Mouse (Mus musculus): ENCODE results near the gene Gen1. TPM values are rescaled to one million over a fixed set of nuclear protein-coding genes. Genes with fewer than 3 reads are reported as not detected.

The Gen1 gene
- polyA plus RNA-seq (2015; fragmentation: Nextera tagmentation; extraction: Ambion mirVana): 8.7 and 9.4 TPM in 2 replicates

GRCm38 (mm10) chr12:11265382-11266281 lies at the start of gene Gen1, which contains the start of gene Smc6:
TSS of gene Gen1 (minus strand) at chr12:11265801.
TSS of gene Smc6 (plus strand) at chr12:11265886.
- Histone ChIP-seq H3K9me3 (replicated peaks) (no peaks in the 10 kb centered on the region), H3K27me3 (no peaks in the 10 kb centered on the region), H3K4me2 (peak within 1 kb of the TSS; percentile 81), H3K27ac (replicated peaks) (peak within 1 kb of the TSS; percentile 96), H3K4me3 (replicated peaks) (peak within 1 kb of the TSS; percentile 95), H3K4me1 (replicated peaks) (peaks cover 33% of the 10 kb centered on the region), H3K9ac (peak within 1 kb of the TSS; percentile 96), H3K36me3 (replicated peaks) (peaks cover 5% of the 10 kb centered on the region; the same call in 1 of the 2 replicates)
- WGBS (ENCODE audit: insufficient replicate concordance): under 1% methylated on average over 78 of the region's 83 CpGs
- ATAC-seq (ENCODE audit: insufficient read depth): peak; percentile 98

- WGBS (ENCODE audit: insufficient replicate concordance): 58% methylated on average over 1 of the region's 1 CpGs
- Histone ChIP-seq H3K4me1 (replicated peaks) (no peaks in the 10 kb centered on the region), H3K9ac (no peak overlapping the region), H3K4me2 (no peak overlapping the region), H3K9me3 (replicated peaks) (no peaks in the 10 kb centered on the region), H3K36me3 (replicated peaks) (peaks cover 71% of the 10 kb centered on the region), H3K27me3 (no peaks in the 10 kb centered on the region), H3K27ac (replicated peaks) (no peak overlapping the region), H3K4me3 (replicated peaks) (no peak overlapping the region)
- ATAC-seq (ENCODE audit: insufficient read depth): no peak
Observed at GRCm38 (mm10) chr12:11313840-11314239, 48.2 kb upstream of the Gen1 start.

GRCm38 (mm10) chr12:11311106-11311505 lies 45.5 kb upstream of the Gen1 start:
- no peak overlapping the region for H3K9ac ChIP-seq
- no peak overlapping the region for H3K4me3 ChIP-seq (replicated peaks)
- ATAC-seq (ENCODE audit: insufficient read depth): no peak
- H3K9me3 ChIP-seq (replicated peaks): no peaks in the 10 kb centered on the region
- H3K36me3 ChIP-seq (replicated peaks): peaks cover 74% of the 10 kb centered on the region
- no peak overlapping the region for H3K4me2 ChIP-seq
- no peaks in the 10 kb centered on the region for H3K27me3 ChIP-seq
- 81% methylated on average over 2 of the region's 2 CpGs for WGBS (ENCODE audit: insufficient replicate concordance)
- no peak overlapping the region for H3K27ac ChIP-seq (replicated peaks)
- H3K4me1 ChIP-seq (replicated peaks): no peaks in the 10 kb centered on the region

GRCm38 (mm10) chr12:11306753-11307645 lies 41.4 kb upstream of the Gen1 start:
- no peaks in the 10 kb centered on the region for H3K9me3 ChIP-seq (replicated peaks)

GRCm38 (mm10) chr12:11300858-11301257 lies 35.3 kb upstream of the Gen1 start:
- no peak overlapping the region for H3K4me3 ChIP-seq (replicated peaks)
- no peaks in the 10 kb centered on the region for H3K27me3 ChIP-seq
- ATAC-seq (ENCODE audit: insufficient read depth): no peak
- H3K9me3 ChIP-seq (replicated peaks): no peaks in the 10 kb centered on the region
- 76% methylated on average over 1 of the region's 1 CpGs for WGBS (ENCODE audit: insufficient replicate concordance)
- H3K4me1 ChIP-seq (replicated peaks): no peaks in the 10 kb centered on the region
- peaks cover 68% of the 10 kb centered on the region for H3K36me3 ChIP-seq (replicated peaks)
- no peak overlapping the region for H3K4me2 ChIP-seq
- H3K27ac ChIP-seq (replicated peaks): no peak overlapping the region
- H3K9ac ChIP-seq: no peak overlapping the region

More at GRCm38 (mm10) chr12:11306753-11307645, 41.4 kb upstream of the Gen1 start:
- Histone ChIP-seq H3K27me3 (no peaks in the 10 kb centered on the region), H3K4me3 (replicated peaks) (no peak overlapping the region), H3K4me1 (replicated peaks) (no peaks in the 10 kb centered on the region), H3K9ac (no peak overlapping the region), H3K4me2 (no peak overlapping the region), H3K36me3 (replicated peaks) (peaks cover 79% of the 10 kb centered on the region), H3K27ac (replicated peaks) (no peak overlapping the region)
- 87% methylated on average over 8 of the region's 8 CpGs for WGBS (ENCODE audit: insufficient replicate concordance)
- no peak for ATAC-seq (ENCODE audit: insufficient read depth)

- Histone ChIP-seq H3K9ac (no peak overlapping the region), H3K27ac (replicated peaks) (no peak overlapping the region), H3K4me3 (replicated peaks) (no peak overlapping the region), H3K9me3 (replicated peaks) (no peaks in the 10 kb centered on the region), H3K4me1 (replicated peaks) (no peaks in the 10 kb centered on the region), H3K36me3 (replicated peaks) (peaks cover 76% of the 10 kb centered on the region), H3K4me2 (no peak overlapping the region), H3K27me3 (no peaks in the 10 kb centered on the region)
- 88% methylated on average over 2 of the region's 2 CpGs for WGBS (ENCODE audit: insufficient replicate concordance)
- ATAC-seq (ENCODE audit: insufficient read depth): no peak
Observed at GRCm38 (mm10) chr12:11286382-11286781, 20.8 kb upstream of the Gen1 start.

- Histone ChIP-seq H3K27ac (replicated peaks) (no peak overlapping the region), H3K27me3 (no peaks in the 10 kb centered on the region), H3K9me3 (replicated peaks) (no peaks in the 10 kb centered on the region), H3K9ac (no peak overlapping the region), H3K4me2 (no peak overlapping the region), H3K4me1 (replicated peaks) (no peaks in the 10 kb centered on the region), H3K4me3 (replicated peaks) (no peak overlapping the region), H3K36me3 (replicated peaks) (peaks cover 76% of the 10 kb centered on the region)
- WGBS (ENCODE audit: insufficient replicate concordance): 87% methylated on average over 2 of the region's 2 CpGs
- ATAC-seq (ENCODE audit: insufficient read depth): no peak
Observed at GRCm38 (mm10) chr12:11281584-11281983, 16.0 kb upstream of the Gen1 start.

GRCm38 (mm10) chr12:11279886-11280285 lies 14.3 kb upstream of the Gen1 start:
- H3K36me3 ChIP-seq (replicated peaks): peaks cover 71% of the 10 kb centered on the region
- H3K4me3 ChIP-seq (replicated peaks): no peak overlapping the region
- no peaks in the 10 kb centered on the region for H3K9me3 ChIP-seq (replicated peaks)
- H3K4me2 ChIP-seq: no peak overlapping the region
- H3K27me3 ChIP-seq: no peaks in the 10 kb centered on the region
- WGBS (ENCODE audit: insufficient replicate concordance): 76% methylated on average over 3 of the region's 3 CpGs
- H3K27ac ChIP-seq (replicated peaks): no peak overlapping the region
- ATAC-seq (ENCODE audit: insufficient read depth): no peak
- no peaks in the 10 kb centered on the region for H3K4me1 ChIP-seq (replicated peaks)
- H3K9ac ChIP-seq: no peak overlapping the region

GRCm38 (mm10) chr12:11277207-11277606 lies 11.6 kb upstream of the Gen1 start:
- Histone ChIP-seq H3K9ac (no peak overlapping the region), H3K4me1 (replicated peaks) (no peaks in the 10 kb centered on the region), H3K27me3 (no peaks in the 10 kb centered on the region), H3K9me3 (replicated peaks) (no peaks in the 10 kb centered on the region), H3K4me2 (no peak overlapping the region), H3K4me3 (replicated peaks) (no peak overlapping the region), H3K36me3 (replicated peaks) (peaks cover 76% of the 10 kb centered on the region), H3K27ac (replicated peaks) (no peak overlapping the region)
- ATAC-seq (ENCODE audit: insufficient read depth): no peak
- 81% methylated on average over 6 of the region's 6 CpGs for WGBS (ENCODE audit: insufficient replicate concordance)

- Histone ChIP-seq H3K4me1 (replicated peaks) (no peaks in the 10 kb centered on the region), H3K4me2 (no peak overlapping the region), H3K4me3 (replicated peaks) (no peak overlapping the region), H3K27ac (replicated peaks) (no peak overlapping the region), H3K9ac (no peak overlapping the region), H3K36me3 (replicated peaks) (peaks cover 73% of the 10 kb centered on the region), H3K9me3 (replicated peaks) (no peaks in the 10 kb centered on the region), H3K27me3 (no peaks in the 10 kb centered on the region)
- 85% methylated on average over 2 of the region's 2 CpGs for WGBS (ENCODE audit: insufficient replicate concordance)
- no peak for ATAC-seq (ENCODE audit: insufficient read depth)
Observed at GRCm38 (mm10) chr12:11276632-11277031, 11.0 kb upstream of the Gen1 start.

GRCm38 (mm10) chr12:11273185-11273584 lies 7.6 kb upstream of the Gen1 start:
- Histone ChIP-seq H3K9me3 (replicated peaks) (no peaks in the 10 kb centered on the region), H3K4me3 (replicated peaks) (no peak overlapping the region), H3K4me2 (no peak overlapping the region), H3K27ac (replicated peaks) (no peak overlapping the region), H3K9ac (no peak overlapping the region), H3K36me3 (replicated peaks) (peaks cover 44% of the 10 kb centered on the region), H3K27me3 (no peaks in the 10 kb centered on the region), H3K4me1 (replicated peaks) (peaks cover 10% of the 10 kb centered on the region)
- ATAC-seq (ENCODE audit: insufficient read depth): no peak
- WGBS (ENCODE audit: insufficient replicate concordance): 65% methylated on average over 1 of the region's 1 CpGs
